Mouse (Mus musculus): ENCODE data around the gene Slc25a22. TPM values are rescaled to one million over a fixed set of nuclear protein-coding genes. Genes with fewer than 3 reads are reported as not detected.
"Not testable (repeated sequence)": the region's sequence is repeated elsewhere in the genome, so short reads cannot be mapped to it uniquely, and the experiment has no call there.

Slc25a22 gene
- polyA plus RNA-seq, 1 experiment from 2014 or later = 57.4 TPM

GRCm38 (mm10) chr7:141413331-141413730 lies 24.4 kb downstream of the Slc25a22 start:
- 3% methylated on average over 16 of the region's 16 CpGs for WGBS
- Histone ChIP-seq H3K9ac (peak overlapping the region; percentile 87), H3K27ac (peak overlapping the region; percentile 78), H3K27me3 (no peaks in the 10 kb centered on the region), H3K36me3 (replicated peaks) (peaks cover 19% of the 10 kb centered on the region; the same call in 1 of the 2 replicates), H3K4me2 (peak overlapping the region; percentile 93), H3K4me1 (peaks cover 17% of the 10 kb centered on the region), H3K9me3 (no peaks in the 10 kb centered on the region), H3K4me3 (replicated peaks) (peak overlapping the region; percentile 69)
- ATAC-seq (ENCODE audit: low FRiP score) = peak; percentile 27

DNA sequence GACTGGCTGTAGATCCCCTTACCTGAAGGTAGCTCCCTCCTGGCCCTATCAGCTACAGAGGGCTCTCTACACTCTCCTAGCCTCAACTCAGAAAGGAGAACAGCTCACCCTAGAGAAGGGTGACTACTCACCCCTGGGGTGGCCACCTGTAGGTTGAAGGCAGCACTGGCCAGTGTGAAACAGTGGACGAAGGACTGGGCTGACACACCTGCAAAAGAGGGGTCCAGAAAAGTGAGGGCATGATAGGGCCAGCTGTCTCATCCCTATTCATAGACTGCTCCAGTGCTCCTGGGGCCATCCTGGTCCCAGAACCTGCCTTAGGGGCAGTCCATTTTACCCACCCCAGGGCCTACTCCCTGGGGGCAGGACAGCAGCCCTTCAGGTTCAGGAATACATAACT lies 26.0 kb downstream of the Slc25a22 start:
- Histone ChIP-seq H3K9me3 (no peaks in the 10 kb centered on the region), H3K9ac (0 out of 2 replicates have a peak overlapping the region, but pooled peaks have one; percentile 8), H3K27me3 (no peaks in the 10 kb centered on the region), H3K4me1 (peaks cover 17% of the 10 kb centered on the region), H3K4me2 (no peak overlapping the region), H3K27ac (no peak overlapping the region), H3K4me3 (replicated peaks) (no peak overlapping the region), H3K36me3 (replicated peaks) (peaks cover 27% of the 10 kb centered on the region)
- 91% methylated on average over 1 of the region's 1 CpGs for WGBS
- ATAC-seq (ENCODE audit: low FRiP score) = no peak

DNA sequence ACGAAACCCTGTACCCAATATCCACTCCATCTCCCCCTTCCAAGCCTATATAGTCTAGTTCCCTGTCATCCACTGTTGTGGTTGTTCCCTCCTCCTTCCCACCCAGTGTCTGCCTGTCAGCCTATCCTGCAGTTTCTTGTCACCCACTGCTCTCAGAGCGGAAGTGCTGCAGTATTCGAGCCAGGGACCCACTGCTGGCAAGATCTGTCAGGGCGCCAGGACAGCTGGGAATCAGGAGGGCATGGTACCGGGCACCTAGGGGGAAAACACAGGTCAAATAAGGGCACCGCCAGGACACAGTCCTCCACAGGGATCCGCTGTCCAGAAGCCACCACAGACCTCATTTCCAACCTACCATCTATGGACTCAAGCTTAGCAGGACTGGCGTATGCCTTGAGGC lies 27.1 kb downstream of the Slc25a22 start:
- WGBS = 98% methylated on average over 8 of the region's 8 CpGs
- Histone ChIP-seq H3K27ac (no peak overlapping the region), H3K36me3 (replicated peaks) (peaks cover 27% of the 10 kb centered on the region), H3K27me3 (no peaks in the 10 kb centered on the region), H3K4me1 (peaks cover 17% of the 10 kb centered on the region), H3K9me3 (no peaks in the 10 kb centered on the region), H3K4me3 (replicated peaks) (no peak overlapping the region), H3K4me2 (no peak overlapping the region), H3K9ac (no peak overlapping the region)
- no peak for ATAC-seq (ENCODE audit: low FRiP score)

GRCm38 (mm10) chr7:141408833-141409232 lies 28.9 kb downstream of the Slc25a22 start:
- Histone ChIP-seq H3K27me3 (no peaks in the 10 kb centered on the region), H3K36me3 (replicated peaks) (peaks cover 32% of the 10 kb centered on the region), H3K4me1 (peaks cover 12% of the 10 kb centered on the region), H3K27ac (no peak overlapping the region), H3K4me2 (0 out of 2 replicates have a peak overlapping the region, but pooled peaks have one; percentile 8), H3K4me3 (replicated peaks) (no peak overlapping the region), H3K9me3 (no peaks in the 10 kb centered on the region), H3K9ac (peak overlapping the region; percentile 36; the same call in 1 of the 2 replicates)
- 11% methylated on average over 11 of the region's 11 CpGs for WGBS
- ATAC-seq (ENCODE audit: low FRiP score) = peak; percentile 61; the same call in 1 of the 2 replicates

DNA sequence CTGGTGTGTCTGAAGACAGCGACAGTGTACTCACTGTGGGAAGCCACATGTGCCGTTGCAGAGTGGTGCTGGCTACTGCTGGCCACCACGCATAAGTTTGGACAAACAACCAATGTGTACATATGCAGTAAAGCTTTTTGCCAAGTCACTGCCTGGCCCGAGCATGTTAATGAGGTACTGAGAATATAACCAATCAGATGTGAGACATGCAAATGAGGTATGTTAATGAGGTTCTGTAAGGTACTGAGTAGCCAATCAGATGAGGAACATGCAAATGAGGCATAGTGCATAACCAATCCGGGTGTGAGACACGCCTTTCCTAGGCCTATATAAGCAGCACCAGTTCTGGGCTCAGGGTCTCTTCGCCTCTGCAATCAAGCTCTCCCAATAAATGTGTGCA lies 30.0 kb downstream of the Slc25a22 start:
- H3K36me3 ChIP-seq (replicated peaks) = peaks cover 41% of the 10 kb centered on the region
- H3K9ac ChIP-seq; H3K4me3 ChIP-seq (replicated peaks); H3K4me1 ChIP-seq; H3K4me2 ChIP-seq; H3K27me3 ChIP-seq; H3K27ac ChIP-seq; ATAC-seq (ENCODE audit: low FRiP score); H3K9me3 ChIP-seq: not testable (repeated sequence)
- 95% methylated on average over 7 of the region's 7 CpGs for WGBS

- no peak overlapping the region for H3K4me2 ChIP-seq
- ATAC-seq (ENCODE audit: low FRiP score) = no peak
- H3K27me3 ChIP-seq = no peaks in the 10 kb centered on the region
- H3K9ac ChIP-seq = no peak overlapping the region
- H3K36me3 ChIP-seq (replicated peaks) = peaks cover 56% of the 10 kb centered on the region
- H3K4me3 ChIP-seq (replicated peaks) = no peak overlapping the region
- no peak overlapping the region for H3K27ac ChIP-seq
- peaks cover 4% of the 10 kb centered on the region; the same call in 1 of the 2 replicates for H3K4me1 ChIP-seq
- WGBS = 82% methylated on average over 4 of the region's 4 CpGs
- H3K9me3 ChIP-seq = no peaks in the 10 kb centered on the region
Measured at GRCm38 (mm10) chr7:141405466-141405865, 32.2 kb downstream of the Slc25a22 start.

- peaks cover 66% of the 10 kb centered on the region for H3K36me3 ChIP-seq (replicated peaks)
- ATAC-seq (ENCODE audit: low FRiP score) = peak; percentile 65
Measured at GRCm38 (mm10) chr7:141403305-141403704, 34.4 kb downstream of the Slc25a22 start.

GRCm38 (mm10) chr7:141395348-141395747 lies 42.3 kb downstream of the Slc25a22 start:
- Histone ChIP-seq H3K36me3 (replicated peaks) (peaks cover 40% of the 10 kb centered on the region), H3K27me3 (no peaks in the 10 kb centered on the region), H3K27ac (no peak overlapping the region), H3K9me3 (no peaks in the 10 kb centered on the region), H3K9ac (no peak overlapping the region), H3K4me3 (replicated peaks) (no peak overlapping the region), H3K4me1 (peaks cover 13% of the 10 kb centered on the region), H3K4me2 (no peak overlapping the region)
- no peak for ATAC-seq (ENCODE audit: low FRiP score)
- WGBS = 85% methylated on average over 1 of the region's 1 CpGs

More at GRCm38 (mm10) chr7:141403305-141403704, 34.4 kb downstream of the Slc25a22 start:
- 37% methylated on average over 5 of the region's 5 CpGs for WGBS
- no peak overlapping the region for H3K4me2 ChIP-seq
- no peaks in the 10 kb centered on the region for H3K9me3 ChIP-seq
- H3K27me3 ChIP-seq = no peaks in the 10 kb centered on the region
- no peak overlapping the region for H3K4me3 ChIP-seq (replicated peaks)
- H3K4me1 ChIP-seq = no peaks in the 10 kb centered on the region
- H3K27ac ChIP-seq = no peak overlapping the region
- H3K9ac ChIP-seq = no peak overlapping the region

DNA sequence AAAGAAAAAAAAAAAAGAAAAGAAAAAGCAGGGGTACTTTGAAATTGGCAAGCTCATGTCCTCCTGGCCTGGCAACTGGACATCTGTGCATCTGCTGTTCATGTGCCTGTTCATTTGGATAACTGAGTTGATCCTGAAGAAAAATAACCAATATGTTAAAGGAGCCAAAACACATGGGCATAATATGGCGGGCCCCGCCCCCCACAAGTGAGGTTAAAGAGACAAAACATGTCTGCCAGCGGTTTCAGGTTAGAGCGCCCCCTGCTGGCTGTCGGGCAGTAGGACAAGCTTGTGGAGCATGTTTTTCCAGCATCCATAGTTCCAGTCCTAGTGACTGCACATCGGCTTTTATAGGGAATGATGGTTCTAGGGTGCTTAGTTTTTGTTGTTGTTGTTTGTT lies 42.9 kb downstream of the Slc25a22 start:
- 17% methylated on average over 6 of the region's 6 CpGs for WGBS
- no peak overlapping the region for H3K9ac ChIP-seq
- H3K4me1 ChIP-seq = peaks cover 13% of the 10 kb centered on the region
- no peak overlapping the region for H3K4me3 ChIP-seq (replicated peaks)
- no peak overlapping the region for H3K27ac ChIP-seq
- peaks cover 35% of the 10 kb centered on the region for H3K36me3 ChIP-seq (replicated peaks)
- no peaks in the 10 kb centered on the region for H3K9me3 ChIP-seq
- no peak for ATAC-seq (ENCODE audit: low FRiP score)
- H3K27me3 ChIP-seq = no peaks in the 10 kb centered on the region
- H3K4me2 ChIP-seq = no peak overlapping the region

DNA sequence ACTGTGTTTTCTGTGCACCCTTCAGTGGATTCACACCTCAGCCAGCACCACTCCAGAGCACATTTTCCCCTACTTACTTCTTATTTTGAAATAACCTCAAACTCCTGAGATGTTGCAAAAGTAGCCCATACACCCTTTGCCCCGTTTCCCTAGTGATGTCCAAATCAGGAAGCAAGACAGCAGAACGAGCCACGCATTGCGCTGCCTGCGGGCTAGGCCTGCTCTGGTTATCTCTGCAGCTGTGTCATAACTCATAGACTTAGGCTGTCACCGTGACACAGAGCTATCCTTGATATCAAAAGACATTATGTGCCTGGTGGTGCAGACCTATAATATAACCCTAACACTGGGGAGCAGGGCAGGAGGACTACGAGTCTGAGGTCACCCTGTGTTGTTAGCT lies 43.5 kb downstream of the Slc25a22 start:
- H3K9ac ChIP-seq = no peak overlapping the region
- no peak overlapping the region for H3K4me2 ChIP-seq
- no peak overlapping the region for H3K27ac ChIP-seq
- H3K9me3 ChIP-seq = no peaks in the 10 kb centered on the region
- peaks cover 29% of the 10 kb centered on the region for H3K36me3 ChIP-seq (replicated peaks)
- peaks cover 4% of the 10 kb centered on the region; the same call in 1 of the 2 replicates for H3K27me3 ChIP-seq
- ATAC-seq (ENCODE audit: low FRiP score) = no peak
- no peak overlapping the region for H3K4me3 ChIP-seq (replicated peaks)
- peaks cover 13% of the 10 kb centered on the region for H3K4me1 ChIP-seq
- WGBS = 92% methylated on average over 7 of the region's 7 CpGs

- 16% methylated on average over 9 of the region's 9 CpGs for WGBS
- Histone ChIP-seq H3K4me1 (peaks cover 13% of the 10 kb centered on the region), H3K27me3 (peaks cover 15% of the 10 kb centered on the region), H3K9me3 (no peaks in the 10 kb centered on the region), H3K27ac (peak overlapping the region; percentile 72), H3K4me3 (replicated peaks) (peak overlapping the region; percentile 70), H3K9ac (peak overlapping the region; percentile 66), H3K36me3 (replicated peaks) (peaks cover 14% of the 10 kb centered on the region), H3K4me2 (peak overlapping the region; percentile 88)
- ATAC-seq (ENCODE audit: low FRiP score) = no peak
Measured at GRCm38 (mm10) chr7:141392552-141393222, 45.0 kb downstream of the Slc25a22 start.

GRCm38 (mm10) chr7:141391625-141392551 lies 45.8 kb downstream of the Slc25a22 start, which contains the start of gene Taldo1:
Gene Taldo1 (plus strand): TSS chr7:141392199.
- Histone ChIP-seq H3K27me3 (peaks cover 16% of the 10 kb centered on the region), H3K4me1 (peaks cover 13% of the 10 kb centered on the region)
- WGBS = under 1% methylated on average over 57 of the region's 57 CpGs

More at GRCm38 (mm10) chr7:141391625-141392551, 45.8 kb downstream of the Slc25a22 start, which contains the start of gene Taldo1:
- Histone ChIP-seq H3K9ac (peak within 1 kb of the TSS; percentile 66), H3K4me2 (peak within 1 kb of the TSS; percentile 88), H3K9me3 (no peaks in the 10 kb centered on the region), H3K27ac (peak within 1 kb of the TSS; percentile 72), H3K36me3 (replicated peaks) (peaks cover 10% of the 10 kb centered on the region), H3K4me3 (replicated peaks) (peak within 1 kb of the TSS; percentile 70)
- peak; percentile 94 for ATAC-seq (ENCODE audit: low FRiP score)

All from forebrain, embryonic 12.5 days (tissue).